Mouse (Mus musculus) spleen, adult 2 months (tissue): ENCODE results near the gene Larp4b. TPM values are rescaled to one million over a fixed set of nuclear protein-coding genes. Genes with fewer than 3 reads are reported as not detected.

Source experiments
- DNase-seq, 2 experiments: peaks; one replicate each; pipeline versions ENCODE4 v3.0.0 to v3.0.0-alpha.2; 2012 to 2021; ENCODE audit warnings: low spot score in 2 of 2, low read depth in 1 of 2
- H3K27ac ChIP-seq: fragments of 200-500 bp; 2 replicates; pipeline ENCODE4 v1.5.1; 2012; ENCODE audit warnings: low read length, inconsistent platforms; ENCODE audit not compliant: insufficient read depth
- H3K27me3 ChIP-seq: fragments of 200-500 bp; 2 replicates; pipeline ENCODE4 v1.6.1; 2012; ENCODE audit warnings: mild to moderate bottlenecking, moderate library complexity, low read length, inconsistent platforms; ENCODE audit not compliant: control insufficient read depth, insufficient read depth
- H3K36me3 ChIP-seq: fragments of 200-500 bp; 2 replicates; pipeline ENCODE4 v1.6.1; 2012; ENCODE audit warnings: mild to moderate bottlenecking, low read length, inconsistent platforms; ENCODE audit not compliant: control insufficient read depth, insufficient read depth
- H3K4me1 ChIP-seq: fragments of 200-500 bp; 2 replicates; pipeline ENCODE4 v1.6.1; 2011; ENCODE audit warnings: inconsistent platforms; ENCODE audit not compliant: control insufficient read depth, insufficient read depth, insufficient read length
- H3K4me3 ChIP-seq: fragments of 200-500 bp; 2 replicates; pipeline ENCODE4 v1.5.1; 2011; ENCODE audit warnings: mild to moderate bottlenecking, inconsistent platforms; ENCODE audit not compliant: insufficient read depth, insufficient read length; ENCODE audit errors: extremely low read depth
- CTCF ChIP-seq: fragments of 200-500 bp; IDR thresholded peaks from 2 replicates; pipeline ENCODE4 v1.5.1; 2011; ENCODE audit warnings: mild to moderate bottlenecking, inconsistent platforms; ENCODE audit not compliant: insufficient read depth, insufficient read length, insufficient replicate concordance; ENCODE audit errors: extremely low read depth
- POLR2A ChIP-seq: fragments of 200-500 bp; IDR thresholded peaks from 2 replicates; pipeline ENCODE4 v1.6.1; 2011; ENCODE audit warnings: low read depth, low read length, inconsistent platforms
- WGBS: fragments of 180-500 bp; shearing (Covaris S2); methylation state at CpG from one replicate; pipeline ENCODE4 v1.1.7; 2018; 5-methylcytosine and 5-hydroxymethylcytosine counted together
- polyA plus RNA-seq: library from polyadenylated mRNA; depleted of rRNA; stranded (reverse); fragments of >200 nt; gene quantifications from 2 replicates; pipeline ENCODE4 v1.2.3, GENCODE M21; 2012

The Larp4b gene
- polyA plus RNA-seq, 1 experiment = 11.8 TPM

GRCm38 (mm10) chr13:9066107-9066506 is 27.6 kb upstream of the Larp4b start:
- Histone ChIP-seq H3K27ac (no peak overlapping the region), H3K4me1 (no peaks in the 10 kb centered on the region), H3K36me3 (no peaks in the 10 kb centered on the region), H3K4me3 (no peak overlapping the region), H3K27me3 (no peaks in the 10 kb centered on the region)
- no peak for TF ChIP-seq CTCF
- TF ChIP-seq POLR2A = no peak
- WGBS = 83% methylated on average over 5 of the region's 5 CpGs
- no peak for DNase-seq

- 87% methylated on average over 9 of the region's 9 CpGs for WGBS
- DNase-seq = no peak
- no peak for TF ChIP-seq POLR2A
- TF ChIP-seq CTCF = no peak
- Histone ChIP-seq H3K36me3 (no peaks in the 10 kb centered on the region), H3K27ac (no peak overlapping the region), H3K27me3 (no peaks in the 10 kb centered on the region), H3K4me3 (no peak overlapping the region), H3K4me1 (no peaks in the 10 kb centered on the region)
These were observed 22.7 kb upstream of the Larp4b start for GRCm38 (mm10) chr13:9071008-9071407.

DNA sequence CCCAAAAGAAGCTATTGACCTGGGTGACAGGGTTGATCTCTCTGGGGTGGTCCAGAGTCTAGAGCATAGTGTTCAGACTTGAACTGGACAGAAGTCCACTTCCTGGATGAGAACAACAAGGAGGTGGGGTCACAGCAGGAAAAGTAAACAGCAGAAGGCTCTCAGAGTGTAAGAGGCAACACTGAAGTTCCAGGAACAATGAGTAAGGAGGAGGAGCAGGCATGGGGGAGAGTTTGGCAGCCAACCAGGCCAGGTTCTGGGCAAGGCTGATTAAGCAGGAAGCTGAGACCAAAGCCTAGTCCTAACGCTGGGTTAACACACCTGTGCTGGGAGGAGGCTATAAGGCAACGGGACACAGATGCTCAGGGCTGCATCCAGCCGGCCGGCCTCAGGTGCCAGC is 19.9 kb upstream of the Larp4b start:
- DNase-seq = no peak
- Histone ChIP-seq H3K36me3 (no peaks in the 10 kb centered on the region), H3K4me3 (no peak overlapping the region), H3K27ac (no peak overlapping the region), H3K4me1 (no peaks in the 10 kb centered on the region), H3K27me3 (0 out of 2 replicates have a peak, but pooled peaks cover 1% of the 10 kb centered on the region)
- 70% methylated on average over 4 of the region's 4 CpGs for WGBS
- TF ChIP-seq POLR2A (no peak), CTCF (no peak)

DNA sequence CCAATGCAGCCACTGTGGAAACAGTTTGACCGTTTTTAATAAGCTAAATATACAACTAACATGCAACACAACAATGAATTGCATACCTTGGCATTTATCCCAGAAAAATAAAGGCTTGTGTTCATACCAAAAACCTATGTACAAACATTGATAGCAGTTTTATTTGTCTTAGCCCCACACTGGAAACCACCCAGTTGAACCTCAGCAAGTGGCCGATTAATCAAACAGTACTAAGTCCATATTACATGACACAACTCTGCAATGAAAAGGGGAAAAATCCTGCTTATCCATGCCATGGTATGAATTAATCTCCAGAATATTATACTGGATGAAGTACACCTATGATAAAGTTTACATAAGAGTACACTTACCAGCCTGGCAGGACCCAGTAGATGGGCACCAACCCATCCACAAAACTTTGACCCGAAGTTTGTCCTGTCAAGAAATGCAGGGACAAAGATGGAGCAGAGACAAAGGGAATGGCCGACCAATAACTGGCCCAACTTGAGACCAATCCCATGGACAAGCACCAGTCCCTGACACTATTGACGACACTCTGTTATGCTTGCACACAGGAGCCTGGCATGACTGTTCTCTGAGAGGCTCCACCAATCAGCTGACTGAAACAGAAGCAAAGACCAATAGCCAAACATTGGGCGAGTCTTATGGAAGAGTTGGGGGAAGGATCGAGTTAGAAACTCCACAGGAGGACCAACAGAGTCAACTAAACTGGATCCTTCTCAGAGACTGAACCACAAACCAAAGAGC is 17.7 kb upstream of the Larp4b start:
- Histone ChIP-seq H3K27me3 (0 out of 2 replicates have a peak, but pooled peaks cover 1% of the 10 kb centered on the region), H3K4me3 (no peak overlapping the region), H3K36me3 (no peaks in the 10 kb centered on the region), H3K27ac (no peak overlapping the region), H3K4me1 (no peaks in the 10 kb centered on the region)
- no peak for TF ChIP-seq CTCF
- no peak for TF ChIP-seq POLR2A
- no peak for DNase-seq
- WGBS = 87% methylated on average over 7 of the region's 7 CpGs

DNA sequence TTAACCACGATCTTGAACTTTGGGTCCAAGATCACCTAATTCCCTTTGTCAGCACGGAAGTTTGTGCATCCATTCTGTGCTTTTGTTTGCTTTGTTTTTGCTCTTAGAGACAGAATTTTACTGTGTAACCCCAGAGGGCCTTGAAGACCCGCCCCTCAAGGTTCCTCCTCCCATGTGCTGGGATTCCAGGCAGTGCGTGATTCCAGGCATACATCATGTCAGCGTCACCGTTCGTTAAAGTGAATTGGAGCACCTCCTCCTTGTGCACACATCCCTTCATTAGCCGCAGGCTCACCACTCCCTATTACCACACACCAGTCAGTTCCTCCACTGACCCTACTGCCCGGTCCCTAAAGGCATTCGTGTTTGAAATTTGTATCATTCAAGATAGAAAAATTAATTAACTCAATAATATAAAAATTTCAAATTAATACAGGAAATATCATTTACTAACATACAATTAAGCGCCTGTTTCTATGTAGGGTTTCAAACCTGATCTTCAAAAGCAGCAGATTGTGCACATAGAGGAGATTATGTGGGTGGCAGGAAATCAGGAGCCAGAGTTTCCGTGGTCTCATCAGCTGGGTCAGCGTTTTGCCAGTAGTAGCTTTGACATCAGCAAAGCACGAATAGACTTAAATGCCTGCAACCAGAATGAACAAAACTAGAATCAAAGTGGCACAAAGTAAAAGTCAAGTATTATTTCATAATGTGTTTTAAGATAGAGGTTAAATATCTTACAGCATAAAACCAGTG is 11.4 kb upstream of the Larp4b start:
- Histone ChIP-seq H3K4me3 (no peak overlapping the region), H3K4me1 (no peaks in the 10 kb centered on the region), H3K27me3 (0 out of 2 replicates have a peak, but pooled peaks cover 1% of the 10 kb centered on the region), H3K36me3 (no peaks in the 10 kb centered on the region), H3K27ac (no peak overlapping the region)
- TF ChIP-seq CTCF (no peak), POLR2A (no peak)
- WGBS = 81% methylated on average over 14 of the region's 14 CpGs
- DNase-seq = no peak

DNA sequence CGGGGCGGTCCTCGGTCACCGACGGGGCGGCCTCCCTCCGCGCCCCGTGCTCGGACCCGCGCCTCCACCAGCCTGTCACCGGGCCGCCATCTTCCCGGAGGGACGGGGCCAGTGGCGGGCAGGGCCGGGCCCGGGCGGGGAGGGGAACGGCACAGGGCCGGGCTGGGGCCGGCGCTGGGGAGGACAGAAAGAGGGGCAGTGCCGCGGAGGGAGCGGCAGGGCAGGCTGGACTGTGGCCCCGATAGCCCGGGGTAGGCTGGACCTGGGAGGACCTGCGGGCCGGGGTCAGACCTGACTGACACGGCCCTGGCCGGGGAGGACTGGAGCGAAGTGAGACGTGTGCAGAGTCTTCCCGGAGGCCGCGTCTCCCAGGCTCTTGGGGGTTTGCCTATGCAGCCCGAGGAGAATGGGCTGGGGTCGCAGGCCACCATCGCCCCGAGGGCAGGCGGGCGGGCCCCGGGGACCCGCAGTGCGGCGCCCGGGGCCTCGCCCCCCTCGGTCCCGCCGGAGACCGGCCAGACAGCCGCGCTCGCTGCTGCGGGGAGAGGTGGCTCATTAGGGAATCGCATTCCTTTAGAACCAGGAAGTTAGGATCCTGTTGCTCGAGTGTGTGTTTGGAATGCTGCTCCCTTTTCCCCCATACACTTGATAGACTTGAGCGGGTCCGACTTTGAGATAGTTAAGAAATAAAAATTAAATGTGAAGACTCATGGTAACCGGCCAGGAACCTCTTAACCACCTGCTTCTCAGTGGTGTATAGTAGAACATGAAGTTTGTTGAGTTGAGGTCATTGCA is 702 bp downstream of the Larp4b start:
- peaks cover 8% of the 10 kb centered on the region for H3K4me1 ChIP-seq
- H3K4me3 ChIP-seq = peak overlapping the region; percentile 97
- peak overlapping the region; percentile 94 for H3K27ac ChIP-seq
- no peaks in the 10 kb centered on the region for H3K27me3 ChIP-seq
- 1% methylated on average over 61 of the region's 63 CpGs for WGBS
- no peaks in the 10 kb centered on the region for H3K36me3 ChIP-seq
- DNase-seq = peak in 1 of 2 experiments; percentile 31
- no peak for TF ChIP-seq POLR2A
- no peak for TF ChIP-seq CTCF
